In the genomic region with DNA sequence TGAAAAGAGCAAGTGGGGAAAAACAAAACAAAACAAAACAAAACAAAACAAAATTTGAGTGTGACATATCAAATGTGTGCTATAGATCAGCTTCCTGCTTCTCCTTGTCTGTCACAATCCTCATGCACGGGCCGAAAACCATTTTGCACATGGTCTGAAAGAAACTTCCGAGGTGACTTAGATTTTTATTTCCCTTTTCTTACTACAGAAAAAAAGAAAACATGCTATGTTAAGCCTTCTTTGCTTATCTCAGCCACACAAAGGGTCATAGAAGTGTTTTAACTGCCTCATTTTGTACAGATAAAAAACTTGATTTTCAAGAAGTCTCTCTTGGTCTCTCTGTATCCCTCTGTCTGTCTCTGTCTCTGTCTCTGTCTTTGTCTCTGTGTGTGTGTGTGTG, we compare ENCODE assay signal across 27 mouse cellular contexts.
"Had no signal": no experiment of that assay in that cellular context is flagged by ENCODE, and none has a peak within 500 bp of the region (broad histone marks: within the 10 kb centered on the region; RNA-seq: fewer than 3 reads in every experiment).

No protein-coding gene starts in this region.

- H3K4me3 ChIP-seq: embryonic facial prominence, embryonic 10.5 days; embryonic facial prominence, embryonic 12.5 days; embryonic facial prominence, embryonic 13.5 days; embryonic facial prominence, embryonic 15.5 days; erythroblast, embryonic 14.5 days; forebrain, embryonic 10.5 days; forebrain, embryonic 12.5 days; forebrain, embryonic 13.5 days; forebrain, embryonic 15.5 days; gastrocnemius, adult 2 months; heart, adult 2 months had no signal

- H3K9me3 ChIP-seq: embryonic facial prominence, embryonic 10.5 days; embryonic facial prominence, embryonic 12.5 days; embryonic facial prominence, embryonic 13.5 days; embryonic facial prominence, embryonic 15.5 days; forebrain, embryonic 10.5 days; forebrain, embryonic 12.5 days; forebrain, embryonic 13.5 days; forebrain, embryonic 15.5 days had no signal

- H3K36me3 ChIP-seq: embryonic facial prominence, embryonic 10.5 days; embryonic facial prominence, embryonic 12.5 days; embryonic facial prominence, embryonic 13.5 days; embryonic facial prominence, embryonic 15.5 days; forebrain, embryonic 10.5 days; forebrain, embryonic 12.5 days; forebrain, embryonic 15.5 days had no signal

- H3K27ac ChIP-seq: embryonic facial prominence, embryonic 10.5 days; embryonic facial prominence, embryonic 12.5 days; embryonic facial prominence, embryonic 13.5 days; embryonic facial prominence, embryonic 15.5 days; forebrain, embryonic 10.5 days; forebrain, embryonic 12.5 days; forebrain, embryonic 13.5 days; forebrain, embryonic 15.5 days; gastrocnemius, adult 2 months; heart, adult 2 months had no signal

- DNase-seq: cerebellum, adult 9-10 months; cerebellum, adult 9-11 months; cerebellum, postnatal 10 days; cerebellum, postnatal 14 days; cerebellum, postnatal 25 days; cerebellum, postnatal 36 days; embryo, embryonic 11 days; forebrain, postnatal 0 days; gastrocnemius, adult 2 months; gastrocnemius, postnatal 10 days; gastrocnemius, postnatal 14 days; gastrocnemius, postnatal 25 days; gastrocnemius, postnatal 36 days; heart, adult 11 months; heart, adult 18-20 months; heart, adult 2 months had no signal

- H3K27me3 ChIP-seq: embryonic facial prominence, embryonic 12.5 days; embryonic facial prominence, embryonic 13.5 days; embryonic facial prominence, embryonic 15.5 days; forebrain, embryonic 12.5 days; forebrain, embryonic 13.5 days; forebrain, embryonic 15.5 days had no signal

- H3K4me1 ChIP-seq: embryonic facial prominence, embryonic 10.5 days; embryonic facial prominence, embryonic 12.5 days; embryonic facial prominence, embryonic 13.5 days; embryonic facial prominence, embryonic 15.5 days; forebrain, embryonic 10.5 days; forebrain, embryonic 12.5 days; forebrain, embryonic 13.5 days; forebrain, embryonic 15.5 days had no signal

- ATAC-seq: forebrain, embryonic 13.5 days; forebrain, embryonic 14.5 days; forebrain, embryonic 15.5 days; forebrain, embryonic 16.5 days; forebrain, postnatal 0 days had no signal

- H3K9ac ChIP-seq: embryonic facial prominence, embryonic 12.5 days; embryonic facial prominence, embryonic 13.5 days; embryonic facial prominence, embryonic 15.5 days; forebrain, embryonic 12.5 days; forebrain, embryonic 13.5 days; forebrain, embryonic 15.5 days; forebrain, postnatal 0 days had no signal

- H3K4me2 ChIP-seq: embryonic facial prominence, embryonic 12.5 days; embryonic facial prominence, embryonic 13.5 days; embryonic facial prominence, embryonic 15.5 days; forebrain, embryonic 12.5 days; forebrain, embryonic 13.5 days; forebrain, embryonic 15.5 days had no signal
